Mouse (Mus musculus) layer of hippocampus, postnatal 14 days (tissue): ENCODE data around the gene Mrps23. TPM values are rescaled to one million over a fixed set of nuclear protein-coding genes. Genes with fewer than 3 reads are reported as not detected.
"Not testable (repeated sequence)": the region's sequence is repeated elsewhere in the genome, so short reads cannot be mapped to it uniquely, and the experiment has no call there.

Experiments
- DNase-seq, 2 experiments: peaks; one replicate each; pipeline ENCODE4 v3.0.0; 2021 to 2022; ENCODE audit warnings: low spot score in 2 of 2, mixed read lengths in 1 of 2
- total RNA-seq, 2 experiments: library from RNA; stranded (reverse); gene quantifications; 2 replicates each; pipeline ENCODE4 v1.2.3; 2021

Gene Mrps23
- total RNA-seq, 2 experiments from 2014 or later: 58.2 to 61.3 TPM

DNA sequence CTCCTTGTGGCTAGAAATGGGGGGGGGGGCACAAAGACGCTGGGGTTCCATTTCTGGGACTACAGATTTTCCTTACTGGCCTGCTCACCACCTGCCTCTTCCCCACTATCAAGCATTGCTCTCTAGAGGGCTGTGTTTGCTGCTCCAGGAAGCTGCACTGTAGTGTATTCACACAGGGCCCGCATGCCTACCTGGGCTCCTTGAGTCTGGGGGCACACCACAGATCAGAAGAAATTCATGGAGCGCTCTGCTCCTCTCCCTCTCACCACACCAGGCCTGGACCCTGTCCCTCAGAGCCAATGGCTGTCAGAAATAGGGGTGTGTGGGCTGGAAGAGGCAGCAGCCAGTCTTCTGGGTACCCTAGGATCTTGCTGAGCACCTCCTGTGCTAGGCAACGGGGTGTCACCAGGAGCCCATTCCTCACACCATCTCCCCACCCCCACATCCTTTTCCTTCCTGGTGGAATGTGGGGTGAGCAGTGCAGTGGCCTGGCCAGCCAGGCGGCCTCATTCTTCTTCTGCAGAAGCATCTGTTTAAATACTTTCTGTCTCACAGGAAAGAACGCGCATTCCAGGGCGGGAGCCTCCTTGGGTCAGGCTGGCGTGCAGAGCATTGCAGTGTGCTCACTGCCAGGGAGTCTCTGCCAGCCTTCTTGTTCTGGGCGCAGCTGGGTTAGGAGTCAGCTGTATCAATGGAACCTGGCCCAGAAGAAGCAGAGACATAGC, 31.4 kb upstream of the Mrps23 start:
- no peak for DNase-seq

- no peak for DNase-seq
Measured at GRCm38 (mm10) chr11:88173386-88174025, 30.7 kb upstream of the Mrps23 start.

GRCm38 (mm10) chr11:88180467-88180958, 23.7 kb upstream of the Mrps23 start:
- no peak for DNase-seq

DNA sequence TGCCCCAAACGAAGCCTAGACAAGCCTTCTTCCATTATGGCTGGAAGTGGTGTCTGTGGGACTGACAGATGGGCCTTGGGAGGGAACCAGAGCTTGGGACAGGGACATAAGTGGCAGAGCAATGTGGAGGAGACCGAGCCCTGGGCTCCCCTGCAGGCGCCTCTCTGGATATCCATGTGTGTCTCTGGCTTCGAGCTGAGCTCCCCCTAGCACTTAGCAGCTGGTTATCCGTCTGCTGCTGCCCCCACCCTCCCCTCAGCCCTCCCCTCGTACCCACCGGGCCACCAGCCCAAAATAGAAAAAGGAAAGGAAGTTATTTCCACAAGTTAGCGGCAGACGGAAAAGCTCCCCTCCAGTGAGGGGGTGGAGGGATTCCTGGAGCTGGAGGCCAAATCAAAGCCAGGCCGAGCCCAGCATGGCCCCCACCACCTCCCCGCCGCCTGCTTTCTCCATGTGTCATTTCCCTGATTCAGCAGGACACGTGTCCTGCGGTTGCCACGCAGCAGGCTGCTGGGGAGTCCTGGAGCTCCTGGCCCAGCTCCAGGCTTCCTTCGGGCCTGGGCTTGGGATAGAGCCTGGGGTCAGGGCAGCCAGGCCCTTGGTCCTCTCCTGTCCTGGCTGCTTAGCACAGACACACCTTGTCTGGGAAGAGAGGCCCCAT, 23.1 kb upstream of the Mrps23 start:
- DNase-seq: peak; percentile 57 to 58

DNA sequence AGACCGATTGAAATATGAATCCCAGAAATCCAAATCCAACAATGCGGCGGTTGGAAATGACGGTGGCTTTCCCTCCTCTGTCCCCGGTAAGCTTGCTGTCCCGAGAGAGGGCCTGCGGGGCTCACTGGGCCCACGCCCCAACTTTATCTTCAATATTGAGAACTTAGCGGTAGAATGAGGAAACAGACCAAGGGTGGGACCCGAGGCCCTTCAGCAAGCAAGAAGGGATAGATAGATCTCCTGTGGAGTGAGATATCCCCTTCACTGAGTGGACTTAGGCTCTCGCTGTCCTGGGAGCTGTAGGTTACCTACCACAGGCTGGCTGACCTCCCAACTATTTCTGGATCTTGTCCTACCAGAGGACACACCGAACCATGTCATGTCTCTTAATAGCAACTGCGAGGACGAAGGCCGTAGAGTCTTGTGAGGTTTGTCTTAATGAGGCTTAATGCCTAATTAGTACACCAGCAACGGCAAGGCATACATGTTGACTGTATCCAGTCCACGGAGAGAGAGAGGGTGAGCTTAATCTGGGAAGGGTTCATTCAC, 19.5 kb upstream of the Mrps23 start:
- no peak for DNase-seq

DNA sequence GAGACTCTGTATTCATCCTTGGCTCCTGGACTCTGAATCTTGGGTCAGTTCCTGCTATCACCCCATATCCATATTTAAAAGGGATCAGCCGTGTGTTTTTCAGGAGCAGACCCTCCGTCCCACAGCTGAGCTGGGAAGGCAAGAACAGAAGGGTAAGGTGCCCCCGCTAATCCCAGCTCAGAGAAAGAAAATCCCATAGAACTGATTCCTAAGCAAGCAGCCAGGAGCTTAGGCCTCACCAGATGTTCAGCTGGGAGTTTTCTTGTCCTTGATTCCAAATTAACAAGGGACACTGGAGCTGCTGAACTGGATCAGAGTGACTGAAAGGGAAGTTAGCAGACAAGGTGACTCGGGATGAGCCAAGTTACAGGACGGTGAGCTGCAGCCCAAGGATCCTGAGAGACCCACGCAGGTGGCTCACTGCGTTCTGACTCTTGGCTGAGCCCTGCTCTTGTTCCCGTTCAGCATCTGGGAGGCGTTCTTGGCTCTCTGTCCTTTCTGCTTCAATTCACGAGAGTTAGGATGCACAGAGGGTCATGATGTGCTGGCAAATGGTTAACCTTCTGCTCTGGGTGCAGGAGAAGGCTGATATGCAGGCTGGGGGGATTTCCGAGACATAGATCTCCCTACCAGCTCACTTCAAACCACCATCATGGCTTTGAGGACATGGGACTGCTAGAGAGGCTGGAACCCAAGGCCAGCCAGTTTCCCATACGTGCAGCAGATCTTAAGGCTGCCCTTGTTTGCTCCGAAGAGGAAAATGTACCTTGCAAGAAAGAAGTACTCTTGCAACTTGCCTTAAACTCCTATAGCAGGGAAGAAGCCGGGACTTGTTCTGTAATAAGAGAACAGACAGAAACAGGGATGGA, 17.9 kb upstream of the Mrps23 start:
- DNase-seq: no peak

DNA sequence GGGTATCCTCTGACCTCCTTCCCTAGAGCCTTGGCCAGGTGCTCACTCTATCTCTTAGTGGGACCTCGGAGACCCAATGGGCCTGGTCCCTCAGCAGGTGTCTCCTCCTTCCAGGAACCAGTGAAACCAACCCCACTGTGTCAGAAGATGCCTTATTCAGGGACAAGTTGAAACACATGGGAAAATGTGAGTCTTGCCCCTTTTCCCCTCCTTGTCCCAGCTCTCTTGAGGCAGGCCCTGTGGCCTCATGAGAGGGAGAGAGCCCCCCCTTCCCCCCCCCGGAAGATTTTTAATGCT, 17.3 kb upstream of the Mrps23 start:
- no peak for DNase-seq

- DNase-seq: peak; percentile 81 to 85
Measured at GRCm38 (mm10) chr11:88187417-88188133, 16.6 kb upstream of the Mrps23 start.

- DNase-seq: no peak
Measured at GRCm38 (mm10) chr11:88188216-88188615, 16.0 kb upstream of the Mrps23 start.

GRCm38 (mm10) chr11:88188635-88189034, 15.6 kb upstream of the Mrps23 start:
- no peak for DNase-seq

- no peak for DNase-seq
Measured at GRCm38 (mm10) chr11:88192595-88192994, 11.6 kb upstream of the Mrps23 start.

DNA sequence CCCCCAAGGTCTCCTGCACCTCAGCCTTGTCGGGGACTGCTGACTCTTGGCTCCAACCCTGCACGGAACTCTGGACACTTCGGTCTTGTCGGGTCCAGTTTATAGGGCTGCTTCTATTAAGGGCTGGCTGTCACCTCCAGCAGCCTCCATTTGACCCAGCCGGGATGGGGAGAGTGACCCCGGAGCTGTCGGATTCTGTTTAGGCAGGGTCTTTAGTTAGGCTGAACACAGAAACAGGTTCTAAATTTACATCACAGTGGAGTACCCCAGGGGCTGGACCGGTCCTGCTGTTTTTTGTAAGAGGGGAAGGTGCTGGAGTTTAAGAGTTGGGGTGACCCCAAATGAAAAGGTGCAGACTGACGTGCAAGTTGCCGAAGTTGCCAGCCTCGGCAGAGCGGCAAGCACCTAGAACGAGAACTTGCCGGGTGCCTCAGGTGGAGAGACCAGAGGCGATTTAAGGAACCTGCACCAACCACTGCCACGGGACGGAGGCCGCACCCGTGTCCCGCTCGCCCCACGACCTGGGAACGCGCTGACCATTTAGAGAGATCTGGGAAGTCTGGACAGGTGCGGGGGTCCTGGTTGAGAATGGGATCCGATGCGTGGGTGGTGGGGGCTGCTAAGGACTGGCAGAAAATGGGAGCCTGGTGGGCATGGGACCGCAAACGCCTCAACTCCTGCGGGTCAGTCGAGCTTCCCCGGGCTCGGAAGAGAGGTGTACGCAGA, 10.9 kb upstream of the Mrps23 start:
- no peak for DNase-seq

GRCm38 (mm10) chr11:88193824-88194696, 10.1 kb upstream of the Mrps23 start:
- no peak for DNase-seq

- DNase-seq: not testable (repeated sequence)
Measured at GRCm38 (mm10) chr11:88195699-88196098, 8.5 kb upstream of the Mrps23 start.

DNA sequence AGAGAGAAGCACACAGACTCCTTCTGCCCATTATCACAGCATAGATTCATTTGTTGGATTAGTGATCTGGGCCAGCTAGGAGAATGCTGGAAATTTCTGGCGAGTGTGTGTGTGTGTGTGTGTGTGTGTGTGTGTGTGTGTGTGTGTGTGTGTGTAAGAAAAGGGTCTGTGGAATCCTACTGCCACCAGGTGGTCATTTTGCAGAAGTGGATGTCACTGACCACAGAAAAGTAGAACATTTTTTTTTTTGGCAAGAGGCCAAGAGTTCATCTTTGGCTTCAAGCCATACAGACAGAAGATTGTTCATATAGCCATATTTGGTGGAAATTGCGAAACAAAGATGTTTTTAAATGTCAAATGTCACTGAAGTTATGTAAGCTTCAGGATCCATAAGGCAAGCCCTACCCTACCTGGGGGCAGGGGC, 7.0 kb upstream of the Mrps23 start:
- DNase-seq: peak; percentile 55 to 73

- DNase-seq: no peak
Measured at GRCm38 (mm10) chr11:88198223-88198622, 6.0 kb upstream of the Mrps23 start.

- DNase-seq: no peak
Measured at GRCm38 (mm10) chr11:88201172-88201571, 3.0 kb upstream of the Mrps23 start.

DNA sequence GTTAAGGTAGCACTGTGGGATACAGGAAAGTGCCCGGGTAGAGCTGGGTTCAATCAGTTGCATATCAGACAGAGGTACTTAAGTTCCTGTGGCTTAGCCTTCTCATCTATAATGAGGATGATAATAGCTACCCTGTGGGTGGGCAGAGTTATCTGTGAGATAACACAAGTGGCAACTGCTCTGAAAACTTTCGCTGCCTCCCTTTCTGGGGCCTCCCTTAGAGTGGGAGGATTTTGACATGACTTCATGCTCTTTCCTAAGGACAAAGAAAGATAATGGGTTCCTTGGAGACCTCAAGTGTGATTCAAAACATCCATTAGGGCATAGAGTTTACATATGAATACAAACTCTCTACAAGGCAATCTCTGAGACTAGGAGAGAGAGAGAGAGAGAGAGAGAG, 2.1 kb upstream of the Mrps23 start:
- no peak for DNase-seq
